Mouse (Mus musculus): ENCODE results near the gene Vmn1r62. TPM values are rescaled to one million over a fixed set of nuclear protein-coding genes. Genes with fewer than 3 reads are reported as not detected.
"Not testable (repeated sequence)": the region's sequence is repeated elsewhere in the genome, so short reads cannot be mapped to it uniquely, and the experiment has no call there.

Gene Vmn1r62
- polyA plus RNA-seq (2015; fragmentation: Nextera tagmentation; extraction: Ambion mirVana) = not detected in 2 replicates

DNA sequence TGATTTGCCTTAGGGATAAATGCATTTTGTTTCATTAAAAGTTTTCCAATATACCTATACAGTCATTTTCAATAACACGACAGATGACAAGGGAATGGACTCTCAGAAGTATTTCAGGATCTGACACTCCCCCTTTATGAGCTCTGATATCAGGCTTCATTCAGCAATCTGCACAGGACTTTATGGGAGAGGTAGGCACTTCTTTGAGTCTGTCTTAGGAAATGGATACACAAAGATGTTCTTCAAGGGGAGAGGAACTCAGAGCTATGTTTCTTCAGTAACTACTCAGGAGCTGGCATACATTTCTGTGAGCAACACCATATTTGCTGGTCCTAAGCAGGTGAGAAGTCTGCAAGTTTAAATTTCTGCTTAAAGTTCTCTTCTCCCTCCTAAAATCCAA, at the start of gene Vmn1r62:
Vmn1r62 (plus strand) TSS at position 301 of the 400 bp plus-strand sequence.
- H3K27ac ChIP-seq (ENCODE audit: low read length); H3K4me2 ChIP-seq (ENCODE audit: low read depth, low read length); H3K4me3 ChIP-seq (ENCODE audit: low read length); H3K9me3 ChIP-seq (ENCODE audit: control insufficient read depth, low read length); H3K4me1 ChIP-seq (ENCODE audit: control insufficient read depth, insufficient read depth, low read length); H3K36me3 ChIP-seq (ENCODE audit: control insufficient read depth, insufficient read depth, low read length); H3K9ac ChIP-seq (ENCODE audit: low read depth, low read length); H3K27me3 ChIP-seq (replicated peaks; ENCODE audit: control insufficient read depth, insufficient read depth, low read length); ATAC-seq: not testable (repeated sequence)
- WGBS = no CpG with 5 or more reads among the region's 1 CpGs

Other genes with a start within 250 kb of the Vmn1r62 start
- gene Vmn1r59, start 216.9 kb upstream of the Vmn1r62 start, polyA plus RNA-seq (2015; fragmentation: Nextera tagmentation; extraction: Ambion mirVana) = not detected in 2 replicates
- gene Vmn2r28, start 179.7 kb upstream of the Vmn1r62 start, polyA plus RNA-seq (2015; fragmentation: Nextera tagmentation; extraction: Ambion mirVana) = not detected in 2 replicates
- not detected in 2 replicates for gene Vmn1r60, start 126.3 kb upstream of the Vmn1r62 start, polyA plus RNA-seq (2015; fragmentation: Nextera tagmentation; extraction: Ambion mirVana)
- not detected in 2 replicates for gene Vmn1r61, start 60.3 kb upstream of the Vmn1r62 start, polyA plus RNA-seq (2015; fragmentation: Nextera tagmentation; extraction: Ambion mirVana)
- not detected in 2 replicates for gene Vmn1r63, start 131.8 kb downstream of the Vmn1r62 start, polyA plus RNA-seq (2015; fragmentation: Nextera tagmentation; extraction: Ambion mirVana)
- not detected in 2 replicates for gene Vmn1r64, start 210.9 kb downstream of the Vmn1r62 start, polyA plus RNA-seq (2015; fragmentation: Nextera tagmentation; extraction: Ambion mirVana)

Data from intestine, embryonic 16.5 days (tissue).